Mouse (Mus musculus) embryonic fibroblast, embryonic 13.5 days (primary cell): ENCODE results near the gene Slc38a11. TPM values are rescaled to one million over a fixed set of nuclear protein-coding genes. Genes with fewer than 3 reads are reported as not detected.

Experiments
- H3K27ac ChIP-seq: 2 replicates; pipeline ENCODE4 v1.5.1; 2012; ENCODE audit warnings: low read length, control low read depth, inconsistent platforms; ENCODE audit not compliant: insufficient read depth
- H3K4me1 ChIP-seq: 2 replicates; pipeline ENCODE4 v1.6.1; 2011; ENCODE audit warnings: low read length; ENCODE audit not compliant: control insufficient read depth, insufficient read depth
- H3K4me3 ChIP-seq: 2 replicates; pipeline ENCODE4 v1.5.1; 2011; ENCODE audit warnings: mild to moderate bottlenecking, control low read depth, low read length; ENCODE audit not compliant: insufficient read depth
- CTCF ChIP-seq: IDR thresholded peaks from 2 replicates; pipeline ENCODE4 v1.5.1; 2011; ENCODE audit warnings: mild to moderate bottlenecking, control low read depth, low read length, moderate library complexity, borderline replicate concordance; ENCODE audit not compliant: insufficient read depth
- POLR2A ChIP-seq: IDR thresholded peaks from 2 replicates; pipeline ENCODE4 v1.6.1; 2011; ENCODE audit warnings: low read depth, mild to moderate bottlenecking, control low read depth, low read length, moderate library complexity
- polyA plus RNA-seq: library from polyadenylated mRNA; stranded (reverse); fragments of >200 nt; gene quantifications from 2 replicates; pipeline ENCODE4 v1.2.4, GENCODE M21; 2011; ENCODE audit warnings: low read depth; ENCODE audit not compliant: missing spikeins, insufficient read length

Slc38a11 gene
- polyA plus RNA-seq, 1 experiment, result not detected

- H3K27ac ChIP-seq, result no peak overlapping the region
- TF ChIP-seq POLR2A (no peak), CTCF (no peak)
- H3K4me3 ChIP-seq, result no peak overlapping the region
- no peaks in the 10 kb centered on the region for H3K4me1 ChIP-seq
Observed at GRCm38 (mm10) chr2:65331321-65331720, 32.5 kb downstream of the Slc38a11 start.

DNA sequence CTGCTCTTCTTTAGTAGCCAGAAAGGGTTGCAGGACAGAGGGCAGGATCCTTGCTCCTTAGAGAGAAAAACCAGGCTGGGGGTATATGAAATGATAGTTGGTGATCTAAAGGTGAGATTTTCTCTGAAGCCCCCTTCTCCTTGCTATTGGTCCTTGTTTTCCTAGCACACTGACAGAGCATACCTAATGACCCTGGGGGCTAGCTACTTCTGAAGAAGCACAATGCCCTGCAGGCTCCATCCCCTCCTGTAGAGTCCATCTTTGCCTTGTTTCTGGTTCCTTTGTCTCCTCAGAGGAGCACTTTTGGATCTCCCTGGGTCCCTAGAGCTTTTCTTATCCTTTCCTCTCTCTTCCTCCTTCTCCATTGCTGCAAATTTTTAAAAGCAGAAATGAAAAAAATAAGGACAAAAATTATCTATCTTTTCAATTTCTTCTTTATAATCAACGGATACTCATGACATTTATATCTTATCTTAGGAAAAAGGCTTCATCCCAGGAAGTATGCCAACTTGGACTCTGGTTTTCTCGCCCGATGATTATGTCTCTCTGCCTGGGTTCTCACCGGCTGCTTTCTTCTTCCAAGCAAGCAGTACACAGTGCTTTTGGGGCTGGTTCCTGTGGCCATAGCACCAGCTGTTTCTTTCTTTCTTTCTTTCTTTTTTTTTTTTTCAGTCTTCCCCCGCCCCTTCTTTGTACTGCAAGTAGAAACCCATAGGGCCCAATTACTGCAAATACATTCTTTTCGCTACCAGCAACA lies 41.7 kb downstream of the Slc38a11 start:
- H3K27ac ChIP-seq, result no peak overlapping the region
- TF ChIP-seq POLR2A (no peak), CTCF (no peak)
- no peaks in the 10 kb centered on the region for H3K4me1 ChIP-seq
- H3K4me3 ChIP-seq, result no peak overlapping the region

DNA sequence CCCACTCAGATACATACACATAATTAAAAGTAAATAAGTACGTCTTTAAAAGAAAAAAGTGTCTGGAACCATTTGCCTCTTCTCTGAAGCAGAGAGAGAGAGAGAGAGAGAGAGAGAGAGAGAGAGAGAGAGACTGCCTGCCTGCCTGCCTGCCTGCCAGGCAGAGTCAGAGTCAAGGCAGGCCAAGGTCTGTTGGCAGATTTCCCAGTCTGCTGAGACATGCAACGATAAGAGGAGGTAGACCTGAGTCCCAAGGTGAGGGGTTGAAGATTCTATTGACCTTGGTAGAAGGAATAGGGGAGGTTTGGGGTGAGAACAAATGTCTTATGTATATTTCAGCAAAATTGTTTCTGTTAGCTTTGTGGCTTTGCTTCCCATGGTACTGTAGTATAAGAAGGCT lies 42.9 kb downstream of the Slc38a11 start:
- TF ChIP-seq CTCF (no peak), POLR2A (no peak)
- Histone ChIP-seq H3K4me1 (no peaks in the 10 kb centered on the region), H3K4me3 (no peak overlapping the region), H3K27ac (no peak overlapping the region)

DNA sequence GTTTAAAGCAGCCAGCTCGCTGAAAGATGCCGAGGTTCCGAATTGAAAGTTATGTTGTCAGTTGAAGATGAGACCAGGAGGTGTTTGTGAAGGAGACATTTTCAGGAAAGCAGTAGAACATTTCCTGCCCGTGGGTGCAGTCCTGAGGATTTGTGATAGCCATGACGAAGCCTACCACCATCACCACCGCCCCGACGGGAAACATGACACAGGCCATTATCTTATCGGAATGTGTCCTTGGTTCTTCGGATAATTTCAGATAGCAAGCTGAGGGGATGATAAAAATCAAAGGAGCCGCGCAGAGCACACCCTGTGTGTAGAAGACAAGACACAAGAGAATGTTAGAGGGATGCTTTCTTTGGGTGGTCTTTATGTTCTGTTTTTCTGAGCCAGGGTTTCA lies 47.1 kb downstream of the Slc38a11 start:
- no peak for TF ChIP-seq CTCF
- TF ChIP-seq POLR2A, result no peak
- H3K27ac ChIP-seq, result no peak overlapping the region
- no peaks in the 10 kb centered on the region for H3K4me1 ChIP-seq
- no peak overlapping the region for H3K4me3 ChIP-seq

GRCm38 (mm10) chr2:65311250-65311649 lies 52.6 kb downstream of the Slc38a11 start:
- no peak overlapping the region for H3K4me3 ChIP-seq
- no peak for TF ChIP-seq CTCF
- TF ChIP-seq POLR2A, result no peak
- no peaks in the 10 kb centered on the region for H3K4me1 ChIP-seq
- H3K27ac ChIP-seq, result no peak overlapping the region

DNA sequence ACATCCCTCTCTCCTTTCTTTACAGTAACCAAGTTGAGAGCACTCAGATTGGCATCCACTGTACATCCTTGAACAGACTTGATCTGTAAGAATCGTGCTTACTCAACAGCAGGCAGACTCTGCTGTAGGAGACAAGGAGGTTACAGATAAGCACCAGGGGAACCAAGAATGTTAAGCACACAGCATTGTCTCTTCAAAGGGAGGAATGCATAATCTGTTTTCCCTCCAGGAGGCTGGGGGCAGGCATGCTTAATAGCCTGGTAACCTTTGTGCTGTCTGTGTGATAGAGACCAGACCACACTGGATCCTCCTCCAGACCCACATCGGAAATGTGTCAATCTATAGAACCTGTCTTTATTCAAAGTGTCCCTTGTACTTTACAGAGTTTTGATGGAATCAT lies 67.3 kb downstream of the Slc38a11 start:
- Histone ChIP-seq H3K27ac (no peak overlapping the region), H3K4me3 (no peak overlapping the region), H3K4me1 (no peaks in the 10 kb centered on the region)
- TF ChIP-seq POLR2A (no peak), CTCF (no peak)

DNA sequence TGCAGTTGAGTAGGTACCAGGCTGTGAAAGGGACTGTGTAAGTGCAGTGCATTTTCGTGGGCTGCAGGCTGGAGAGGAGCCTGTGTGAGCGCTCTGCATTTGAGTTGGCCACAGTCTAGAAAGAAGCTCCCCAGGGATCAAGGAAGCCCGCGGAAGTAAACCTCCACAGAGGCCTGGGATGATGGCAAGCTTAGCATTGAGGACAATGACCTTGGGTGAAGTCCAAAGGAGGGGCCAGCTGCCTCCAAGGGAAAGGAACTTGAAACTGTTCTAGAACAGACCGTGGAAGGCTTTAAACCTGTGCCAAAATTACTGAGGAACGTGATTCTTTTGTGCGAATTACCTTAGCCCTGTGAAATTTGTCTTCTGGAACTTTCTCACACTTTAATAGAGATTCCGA lies 69.7 kb downstream of the Slc38a11 start:
- no peak overlapping the region for H3K4me3 ChIP-seq
- TF ChIP-seq CTCF, result no peak
- TF ChIP-seq POLR2A, result no peak
- H3K27ac ChIP-seq, result no peak overlapping the region
- H3K4me1 ChIP-seq, result no peaks in the 10 kb centered on the region

DNA sequence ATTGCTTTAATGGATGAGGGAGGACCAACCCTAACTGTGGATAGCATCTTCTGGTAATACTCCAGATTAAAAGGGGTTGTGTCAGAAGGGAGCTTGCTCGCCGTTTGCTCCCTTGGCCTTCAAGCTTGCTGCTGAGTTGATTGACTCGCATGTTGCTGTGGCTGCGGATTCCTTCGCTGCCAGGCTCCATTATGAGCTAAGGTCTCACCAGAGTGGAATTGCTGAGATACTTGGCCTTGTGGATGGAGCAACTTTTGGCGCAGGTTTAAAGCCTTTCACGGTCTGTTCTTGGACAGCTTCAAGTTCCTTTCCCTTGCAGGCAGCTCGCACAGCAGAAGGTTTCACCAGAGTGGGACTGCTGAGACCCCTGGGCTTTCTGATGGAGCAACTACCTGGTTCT lies 70.4 kb downstream of the Slc38a11 start:
- H3K27ac ChIP-seq, result no peak overlapping the region
- no peak overlapping the region for H3K4me3 ChIP-seq
- H3K4me1 ChIP-seq, result no peaks in the 10 kb centered on the region
- TF ChIP-seq POLR2A, result no peak
- TF ChIP-seq CTCF, result no peak

DNA sequence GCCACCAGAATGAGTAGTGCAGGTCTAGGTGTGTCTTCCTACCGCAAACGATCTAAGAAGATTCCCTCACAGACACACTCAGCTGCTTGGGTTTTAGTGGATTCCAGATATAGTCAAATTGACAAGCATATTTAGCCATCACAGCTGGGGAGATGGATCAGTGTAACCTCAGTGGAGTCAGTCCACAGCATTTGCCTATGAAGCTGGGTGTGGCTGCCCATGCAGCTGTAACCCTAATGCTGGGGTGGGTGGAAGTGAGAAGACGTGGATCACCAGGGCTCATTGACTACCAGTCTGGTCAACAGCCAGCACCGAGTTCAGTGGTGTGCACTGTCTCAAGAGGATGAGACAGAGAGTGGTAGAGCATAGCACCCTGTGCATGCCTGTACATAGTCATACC lies 74.1 kb downstream of the Slc38a11 start:
- Histone ChIP-seq H3K27ac (no peak overlapping the region), H3K4me3 (no peak overlapping the region), H3K4me1 (no peaks in the 10 kb centered on the region; the same call in 1 of the 2 replicates)
- TF ChIP-seq CTCF, result no peak

GRCm38 (mm10) chr2:65288696-65289095 lies 75.1 kb downstream of the Slc38a11 start:
- no peak overlapping the region for H3K4me3 ChIP-seq
- no peak for TF ChIP-seq CTCF
- TF ChIP-seq POLR2A, result no peak
- no peak overlapping the region for H3K27ac ChIP-seq
- no peaks in the 10 kb centered on the region; the same call in 1 of the 2 replicates for H3K4me1 ChIP-seq

DNA sequence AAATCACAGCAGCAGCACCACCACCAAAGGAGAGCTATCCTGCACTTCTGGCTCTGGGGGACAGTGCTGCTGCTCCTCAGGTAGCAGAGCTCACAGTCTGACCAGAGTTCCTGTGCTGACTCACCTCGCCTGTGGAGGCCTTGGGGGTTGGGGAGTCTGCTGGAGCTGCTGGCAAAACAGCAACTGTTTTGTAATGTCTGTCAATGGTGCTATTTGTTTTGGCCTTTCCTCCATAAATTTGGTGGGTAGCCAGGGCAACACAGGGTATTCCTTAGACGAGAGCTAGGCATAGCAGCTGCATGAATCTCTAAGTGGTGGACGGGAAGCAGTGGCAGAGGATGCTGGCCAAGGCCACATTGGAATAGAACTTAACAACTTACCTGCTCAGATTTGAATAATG lies 78.5 kb downstream of the Slc38a11 start:
- no peaks in the 10 kb centered on the region; the same call in 1 of the 2 replicates for H3K4me1 ChIP-seq

More for the DNA sequence above, 78.5 kb downstream of the Slc38a11 start:
- H3K27ac ChIP-seq, result no peak overlapping the region
- no peak for TF ChIP-seq POLR2A
- no peak for TF ChIP-seq CTCF
- H3K4me3 ChIP-seq, result no peak overlapping the region
